Mouse (Mus musculus): ENCODE measurements around the gene Sfi1. TPM values are rescaled to one million over a fixed set of nuclear protein-coding genes. Genes with fewer than 3 reads are reported as not detected.
"Not testable (repeated sequence)": the region's sequence is repeated elsewhere in the genome, so short reads cannot be mapped to it uniquely, and the experiment has no call there.

Sfi1 gene
- polyA plus RNA-seq, 1 experiment from 2014 or later: 9.9 TPM

DNA sequence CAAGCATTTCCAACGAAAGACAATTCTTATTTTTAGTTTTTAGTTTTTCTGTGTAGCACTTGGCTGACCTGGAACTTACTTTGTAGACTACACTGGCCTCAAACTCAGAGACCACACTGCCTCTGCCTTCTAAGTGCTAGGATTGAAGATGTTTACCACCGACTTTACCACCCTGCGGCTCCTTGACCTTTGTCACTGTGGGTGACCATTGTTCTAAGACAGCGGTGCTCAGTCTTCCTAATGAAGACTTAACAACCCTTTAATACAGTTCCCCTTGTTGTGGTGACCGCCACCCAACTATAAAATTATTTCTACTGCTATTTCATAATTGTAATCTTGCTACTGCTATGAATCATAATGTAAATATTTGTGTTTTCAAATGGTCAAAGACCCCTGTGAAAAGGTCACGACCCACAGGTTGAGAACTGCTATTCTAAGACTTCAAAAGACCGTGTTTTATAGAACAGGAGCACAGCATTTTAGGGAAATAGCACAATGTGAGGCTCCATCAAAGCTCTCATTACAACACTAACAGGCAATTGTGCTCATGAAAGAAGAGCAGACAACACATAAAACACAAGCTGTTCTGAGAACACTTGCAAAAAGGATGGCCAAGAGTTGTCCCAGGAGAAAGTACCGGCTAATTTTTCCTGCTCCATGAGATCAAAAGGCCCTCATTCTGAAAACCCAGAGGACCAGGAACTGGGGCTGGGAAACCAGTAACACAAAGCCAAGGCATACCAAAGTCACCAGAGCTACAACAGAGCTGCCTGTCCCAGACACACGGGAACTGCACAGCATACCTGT, 47.7 kb downstream of the Sfi1 start:
- H3K36me3 ChIP-seq (ENCODE audit: control insufficient read depth, insufficient read depth, low read length); H3K4me3 ChIP-seq (ENCODE audit: low read depth, low read length); H3K4me1 ChIP-seq (ENCODE audit: control insufficient read depth, insufficient read depth, low read length); H3K27me3 ChIP-seq (replicated peaks; ENCODE audit: control insufficient read depth, insufficient read depth, low read length); ATAC-seq (ENCODE audit: low read depth); H3K4me2 ChIP-seq (ENCODE audit: low read depth, low read length); DNase-seq (ENCODE audit: low spot score); H3K27ac ChIP-seq (replicated peaks; ENCODE audit: low read depth, low read length); H3K9me3 ChIP-seq (ENCODE audit: control insufficient read depth, low read length); H3K9ac ChIP-seq (ENCODE audit: low read depth, low read length): not testable (repeated sequence)
- WGBS: 76% methylated on average over 7 of the region's 9 CpGs

DNA sequence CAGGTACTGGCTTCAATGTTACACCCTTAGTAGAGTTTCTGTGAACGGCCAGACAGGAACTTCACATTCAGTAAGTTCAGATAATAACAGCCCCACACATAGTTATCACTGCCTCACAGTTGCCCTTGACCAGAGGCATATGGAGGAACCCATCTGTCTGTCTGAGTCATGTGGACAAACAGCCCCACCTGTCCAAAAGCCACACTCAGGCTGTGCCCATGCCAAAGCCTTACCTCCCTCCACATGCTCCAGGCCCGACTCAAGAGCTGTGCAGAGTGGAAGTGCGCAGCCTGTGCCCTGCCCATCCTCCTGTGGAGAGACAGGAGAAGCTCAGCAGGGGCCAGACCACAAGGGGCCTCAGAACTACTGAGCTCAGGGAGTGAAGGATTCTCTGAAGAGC, 49.3 kb downstream of the Sfi1 start:
- H3K27ac ChIP-seq (replicated peaks; ENCODE audit: low read depth, low read length); DNase-seq (ENCODE audit: low spot score); H3K27me3 ChIP-seq (replicated peaks; ENCODE audit: control insufficient read depth, insufficient read depth, low read length); H3K9ac ChIP-seq (ENCODE audit: low read depth, low read length); H3K9me3 ChIP-seq (ENCODE audit: control insufficient read depth, low read length); H3K4me2 ChIP-seq (ENCODE audit: low read depth, low read length); H3K4me3 ChIP-seq (ENCODE audit: low read depth, low read length); H3K36me3 ChIP-seq (ENCODE audit: control insufficient read depth, insufficient read depth, low read length); H3K4me1 ChIP-seq (ENCODE audit: control insufficient read depth, insufficient read depth, low read length); ATAC-seq (ENCODE audit: low read depth): not testable (repeated sequence)
- WGBS: 73% methylated on average over 3 of the region's 3 CpGs

DNA sequence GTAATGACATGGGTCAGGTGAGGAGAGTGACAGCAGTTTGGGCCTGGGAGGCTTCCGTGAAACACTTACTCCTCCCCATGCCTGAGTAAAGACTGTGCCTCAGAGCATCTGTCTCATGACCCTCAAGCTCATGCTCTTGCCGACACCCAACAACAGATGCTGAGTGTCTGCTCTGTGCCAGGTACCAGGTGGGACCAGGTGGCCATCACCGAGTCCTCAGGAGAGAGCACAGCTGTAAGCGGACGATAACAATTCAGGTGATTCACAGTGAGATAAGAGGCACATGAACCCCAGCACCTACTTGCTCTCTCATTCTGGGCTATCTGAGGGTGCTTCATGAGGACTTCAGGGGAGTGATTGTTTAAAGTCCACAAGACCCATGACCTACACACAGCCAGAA, 50.9 kb downstream of the Sfi1 start:
- H3K9me3 ChIP-seq (ENCODE audit: control insufficient read depth, low read length); H3K4me2 ChIP-seq (ENCODE audit: low read depth, low read length); H3K27me3 ChIP-seq (replicated peaks; ENCODE audit: control insufficient read depth, insufficient read depth, low read length); H3K4me1 ChIP-seq (ENCODE audit: control insufficient read depth, insufficient read depth, low read length); H3K9ac ChIP-seq (ENCODE audit: low read depth, low read length); H3K27ac ChIP-seq (replicated peaks; ENCODE audit: low read depth, low read length); DNase-seq (ENCODE audit: low spot score); H3K36me3 ChIP-seq (ENCODE audit: control insufficient read depth, insufficient read depth, low read length); H3K4me3 ChIP-seq (ENCODE audit: low read depth, low read length): not testable (repeated sequence)
- ATAC-seq (ENCODE audit: low read depth): peak; percentile 47
- WGBS: 80% methylated on average over 4 of the region's 5 CpGs

DNA sequence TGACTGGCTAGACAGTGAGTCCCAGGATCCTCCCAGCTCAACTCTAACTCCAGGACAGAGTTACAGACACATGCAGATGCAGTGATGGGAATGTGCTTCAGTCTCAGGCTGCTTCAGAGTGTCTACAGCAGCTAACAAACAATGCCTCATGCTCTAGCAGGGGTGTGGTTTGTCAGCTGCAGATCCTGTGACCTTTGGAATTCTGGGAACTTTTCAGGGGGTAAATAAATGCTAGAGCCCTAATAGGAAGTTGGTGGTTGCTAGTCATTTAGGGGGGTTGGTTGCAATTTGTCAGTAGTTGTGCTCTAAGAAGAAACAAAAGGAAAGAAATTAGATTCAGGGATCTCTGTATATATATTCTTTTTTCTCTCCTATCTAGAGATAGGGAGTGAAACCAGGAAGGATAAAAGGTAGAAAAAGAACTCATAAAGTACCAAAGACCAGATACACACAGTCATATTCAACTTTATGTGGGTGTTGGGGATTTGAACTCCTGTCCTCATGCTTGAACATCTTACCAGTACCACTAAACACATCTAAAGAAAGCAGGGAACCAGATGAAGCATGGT, 52.2 kb downstream of the Sfi1 start:
- ATAC-seq (ENCODE audit: low read depth); H3K36me3 ChIP-seq (ENCODE audit: control insufficient read depth, insufficient read depth, low read length); H3K4me2 ChIP-seq (ENCODE audit: low read depth, low read length); H3K9ac ChIP-seq (ENCODE audit: low read depth, low read length); H3K27ac ChIP-seq (replicated peaks; ENCODE audit: low read depth, low read length); DNase-seq (ENCODE audit: low spot score); H3K4me1 ChIP-seq (ENCODE audit: control insufficient read depth, insufficient read depth, low read length); H3K4me3 ChIP-seq (ENCODE audit: low read depth, low read length); H3K27me3 ChIP-seq (replicated peaks; ENCODE audit: control insufficient read depth, insufficient read depth, low read length): not testable (repeated sequence)
- H3K9me3 ChIP-seq (ENCODE audit: control insufficient read depth, low read length): peaks cover 13% of the 10 kb centered on the region; the same call in 1 of the 2 replicates

DNA sequence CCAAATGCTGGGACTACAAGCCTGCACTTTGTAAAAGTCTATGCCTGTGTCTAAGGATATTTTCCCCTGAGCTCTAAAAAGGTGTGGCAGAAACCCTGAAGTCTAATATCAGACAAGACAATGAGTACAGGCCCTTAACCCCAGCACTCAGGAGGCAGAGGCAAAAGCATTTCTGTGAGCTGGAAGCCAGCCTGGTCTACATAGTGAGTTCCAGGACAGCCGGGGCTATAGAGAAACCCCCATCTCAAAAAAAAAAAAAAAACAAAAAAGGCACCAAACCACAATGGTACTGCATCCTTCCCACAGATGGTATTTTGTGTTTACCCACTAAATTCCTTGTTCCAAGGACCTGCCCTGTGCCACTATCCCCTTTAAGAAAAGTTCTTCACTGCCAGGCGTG, 54.9 kb downstream of the Sfi1 start:
- H3K4me2 ChIP-seq (ENCODE audit: low read depth, low read length); H3K4me3 ChIP-seq (ENCODE audit: low read depth, low read length); H3K4me1 ChIP-seq (ENCODE audit: control insufficient read depth, insufficient read depth, low read length); H3K9ac ChIP-seq (ENCODE audit: low read depth, low read length); ATAC-seq (ENCODE audit: low read depth); H3K36me3 ChIP-seq (ENCODE audit: control insufficient read depth, insufficient read depth, low read length); H3K27me3 ChIP-seq (replicated peaks; ENCODE audit: control insufficient read depth, insufficient read depth, low read length); H3K27ac ChIP-seq (replicated peaks; ENCODE audit: low read depth, low read length); DNase-seq (ENCODE audit: low spot score): not testable (repeated sequence)
- WGBS: 82% methylated on average over 2 of the region's 2 CpGs
- peaks cover 15% of the 10 kb centered on the region; the same call in 1 of the 2 replicates for H3K9me3 ChIP-seq (ENCODE audit: control insufficient read depth, low read length)

DNA sequence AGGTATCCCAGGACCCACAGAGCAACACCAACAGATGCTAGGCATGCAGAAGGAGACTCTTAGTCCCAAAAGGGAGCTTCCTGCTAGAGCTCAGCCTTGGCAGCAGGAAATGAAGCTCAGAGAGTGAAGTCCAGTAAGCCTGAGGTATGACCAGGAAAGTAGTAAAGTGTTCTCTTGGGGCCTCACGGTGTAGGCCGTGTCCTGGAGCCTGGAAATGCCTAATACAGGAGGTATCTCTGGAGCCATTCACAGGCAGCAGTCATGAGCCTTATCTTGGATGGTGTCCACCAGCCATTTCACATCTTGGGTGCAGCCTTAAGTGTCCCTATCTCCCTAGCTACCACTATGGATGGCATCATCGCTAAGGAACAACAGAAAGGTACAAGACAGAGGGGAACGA, 56.0 kb downstream of the Sfi1 start:
- not testable (repeated sequence) for H3K4me2 ChIP-seq (ENCODE audit: low read depth, low read length); H3K4me3 ChIP-seq (ENCODE audit: low read depth, low read length); H3K27me3 ChIP-seq (replicated peaks; ENCODE audit: control insufficient read depth, insufficient read depth, low read length); H3K36me3 ChIP-seq (ENCODE audit: control insufficient read depth, insufficient read depth, low read length); H3K27ac ChIP-seq (replicated peaks; ENCODE audit: low read depth, low read length); H3K4me1 ChIP-seq (ENCODE audit: control insufficient read depth, insufficient read depth, low read length); H3K9ac ChIP-seq (ENCODE audit: low read depth, low read length)
- WGBS: 92% methylated on average over 4 of the region's 4 CpGs
- DNase-seq (ENCODE audit: low spot score): peak; percentile 26
- ATAC-seq (ENCODE audit: low read depth): 0 out of 2 replicates have a peak, but pooled peaks have one; percentile 5
- peaks cover 15% of the 10 kb centered on the region for H3K9me3 ChIP-seq (ENCODE audit: control insufficient read depth, low read length)

DNA sequence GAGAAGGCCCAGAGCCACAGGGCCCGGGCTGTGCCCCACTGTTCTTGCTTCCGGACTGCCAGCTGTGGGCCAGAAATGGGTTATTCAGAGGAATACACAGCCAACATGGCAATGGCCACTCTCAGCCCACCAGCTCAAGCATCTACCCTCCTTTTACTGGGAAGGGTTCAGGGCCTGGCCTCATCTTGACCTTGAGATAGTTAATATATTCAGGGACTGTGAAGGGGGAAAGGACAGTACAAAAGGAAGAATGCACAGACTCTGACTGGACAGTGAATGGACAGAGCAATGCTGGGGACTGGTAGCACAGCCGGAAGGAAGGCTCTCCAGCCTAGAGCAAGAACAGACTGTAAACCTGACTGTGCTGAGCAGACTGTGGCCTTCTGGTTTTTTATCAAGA, 57.3 kb downstream of the Sfi1 start:
- H3K4me2 ChIP-seq (ENCODE audit: low read depth, low read length); H3K4me3 ChIP-seq (ENCODE audit: low read depth, low read length); DNase-seq (ENCODE audit: low spot score); H3K27me3 ChIP-seq (replicated peaks; ENCODE audit: control insufficient read depth, insufficient read depth, low read length); ATAC-seq (ENCODE audit: low read depth); H3K27ac ChIP-seq (replicated peaks; ENCODE audit: low read depth, low read length); H3K4me1 ChIP-seq (ENCODE audit: control insufficient read depth, insufficient read depth, low read length); H3K9ac ChIP-seq (ENCODE audit: low read depth, low read length); H3K36me3 ChIP-seq (ENCODE audit: control insufficient read depth, insufficient read depth, low read length): not testable (repeated sequence)
- 82% methylated on average over 3 of the region's 3 CpGs for WGBS
- peaks cover 19% of the 10 kb centered on the region for H3K9me3 ChIP-seq (ENCODE audit: control insufficient read depth, low read length)

DNA sequence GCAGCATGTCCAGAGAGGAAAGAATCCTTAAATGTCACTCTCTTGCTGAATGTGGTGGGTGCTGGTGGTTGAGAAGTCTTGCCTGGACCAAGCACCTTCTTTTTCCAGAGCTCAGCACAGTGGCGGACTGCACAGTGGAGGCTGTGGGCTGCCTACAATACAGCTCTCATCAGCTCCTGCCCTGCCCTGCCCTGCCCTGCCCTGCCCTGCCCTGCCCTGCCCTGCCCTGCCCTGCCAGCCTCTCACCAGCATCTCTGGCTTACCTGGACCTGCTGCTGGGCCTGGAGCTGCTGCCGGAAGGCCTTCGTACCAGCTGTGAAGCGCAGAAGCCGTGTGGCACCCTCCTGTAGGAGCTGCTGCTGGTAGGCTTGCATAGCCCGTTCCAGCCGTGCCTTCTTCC, 57.9 kb downstream of the Sfi1 start:
- H3K4me2 ChIP-seq (ENCODE audit: low read depth, low read length); DNase-seq (ENCODE audit: low spot score); H3K4me1 ChIP-seq (ENCODE audit: control insufficient read depth, insufficient read depth, low read length); ATAC-seq (ENCODE audit: low read depth); H3K9ac ChIP-seq (ENCODE audit: low read depth, low read length); H3K27me3 ChIP-seq (replicated peaks; ENCODE audit: control insufficient read depth, insufficient read depth, low read length); H3K27ac ChIP-seq (replicated peaks; ENCODE audit: low read depth, low read length); H3K36me3 ChIP-seq (ENCODE audit: control insufficient read depth, insufficient read depth, low read length); H3K4me3 ChIP-seq (ENCODE audit: low read depth, low read length): not testable (repeated sequence)
- 100% methylated on average over 1 of the region's 7 CpGs for whole genome bisulfite sequencing
- H3K9me3 ChIP-seq (ENCODE audit: control insufficient read depth, low read length): peaks cover 19% of the 10 kb centered on the region

DNA sequence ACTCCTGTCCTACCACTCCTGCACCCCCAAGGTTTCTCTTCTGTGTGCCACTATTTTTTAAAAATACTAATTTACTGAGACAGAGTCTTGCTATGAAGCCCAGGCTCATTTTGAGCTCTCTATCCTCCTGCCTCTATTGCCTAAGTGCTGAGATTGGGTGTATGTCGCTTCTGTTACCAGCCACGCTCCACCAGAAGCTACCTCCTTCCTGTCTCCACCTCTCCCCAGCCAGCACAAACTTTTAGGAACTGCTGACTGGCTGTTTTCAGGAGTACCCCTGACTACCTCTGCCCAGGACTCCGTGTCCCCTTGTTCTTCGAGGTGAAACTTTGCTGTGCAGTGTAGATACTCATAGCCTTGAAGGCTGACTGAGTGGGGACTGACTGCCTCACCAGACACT, 59.9 kb downstream of the Sfi1 start:
- peaks cover 18% of the 10 kb centered on the region for H3K9me3 ChIP-seq (ENCODE audit: control insufficient read depth, low read length)
- H3K27me3 ChIP-seq (replicated peaks; ENCODE audit: control insufficient read depth, insufficient read depth, low read length); H3K4me2 ChIP-seq (ENCODE audit: low read depth, low read length); H3K36me3 ChIP-seq (ENCODE audit: control insufficient read depth, insufficient read depth, low read length); H3K27ac ChIP-seq (replicated peaks; ENCODE audit: low read depth, low read length); DNase-seq (ENCODE audit: low spot score); H3K9ac ChIP-seq (ENCODE audit: low read depth, low read length); H3K4me1 ChIP-seq (ENCODE audit: control insufficient read depth, insufficient read depth, low read length); H3K4me3 ChIP-seq (ENCODE audit: low read depth, low read length): not testable (repeated sequence)
- WGBS: no CpG with 5 or more reads among the region's 4 CpGs
- peak; percentile 13; the same call in 1 of the 2 replicates for ATAC-seq (ENCODE audit: low read depth)
